Mouse (Mus musculus) lung, postnatal 0 days (tissue): ENCODE results near the gene Lrrd1.
"Not testable (repeated sequence)": the region's sequence is repeated elsewhere in the genome, so short reads cannot be mapped to it uniquely, and the experiment has no call there.

Source experiments
- CTCF ChIP-seq: IDR thresholded peaks from 2 replicates; pipeline ENCODE4 v1.5.1; 2016; ENCODE audit warnings: antibody characterized with exemption, mild to moderate bottlenecking
- EP300 ChIP-seq: IDR thresholded peaks from 2 replicates; pipeline ENCODE4 v1.6.1; 2016; ENCODE audit warnings: antibody characterized with exemption, mild to moderate bottlenecking, control low read depth

DNA sequence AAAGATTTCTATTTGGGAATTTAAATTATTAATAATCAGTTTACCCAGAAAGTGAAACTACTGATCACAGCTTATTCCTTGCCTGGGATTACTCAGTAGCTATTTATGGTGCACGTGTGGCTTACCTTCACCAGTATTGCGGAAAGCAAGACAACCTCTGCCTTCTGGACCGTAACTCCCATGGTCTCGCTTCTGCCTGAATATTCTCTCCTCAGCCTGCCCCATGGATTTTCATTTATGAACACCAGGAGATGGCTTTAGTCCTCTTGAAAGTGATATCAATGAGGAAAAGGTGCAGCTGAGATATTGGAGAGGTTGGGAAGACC is 49.3 kb downstream of the Lrrd1 start:
- not testable (repeated sequence) for TF ChIP-seq EP300, CTCF
